Mouse (Mus musculus): Measurements from ENCODE around the gene Blvra. TPM values are rescaled to one million over a fixed set of nuclear protein-coding genes. Genes with fewer than 3 reads are reported as not detected.
"Not testable (repeated sequence)": the region's sequence is repeated elsewhere in the genome, so short reads cannot be mapped to it uniquely, and the experiment has no call there.

The Blvra gene
- polyA plus RNA-seq, 1 experiment from 2014 or later: 32.2 TPM

DNA sequence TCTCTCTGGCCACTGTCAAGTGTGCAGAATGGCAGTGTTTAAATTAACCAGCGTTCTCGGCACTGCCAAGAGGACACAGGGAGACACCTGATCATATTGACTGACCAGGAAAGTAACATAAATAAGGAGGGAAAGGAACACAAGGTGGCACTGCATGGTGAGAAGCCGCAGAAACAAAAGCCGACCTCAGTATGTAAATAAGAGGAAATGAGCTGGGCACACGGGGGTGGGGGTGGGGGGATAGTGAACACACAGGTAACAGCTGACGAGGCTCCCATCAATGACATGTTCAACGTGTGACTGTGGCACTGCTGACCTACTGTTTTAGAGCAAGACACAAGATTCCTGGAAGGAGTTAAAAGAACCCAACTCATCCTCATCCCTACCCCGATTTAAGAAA is 60.9 kb downstream of the Blvra start:
- peaks cover 19% of the 10 kb centered on the region for H3K4me1 ChIP-seq (ENCODE audit: control insufficient read depth, insufficient read depth, low read length)
- H3K4me2 ChIP-seq (ENCODE audit: low read length): peak overlapping the region; percentile 68; the same call in 1 of the 2 replicates
- no peak overlapping the region for H3K27ac ChIP-seq (ENCODE audit: low read depth, low read length)
- H3K36me3 ChIP-seq (ENCODE audit: control insufficient read depth, insufficient read depth, low read length): peaks cover 5% of the 10 kb centered on the region
- no peak for DNase-seq (ENCODE audit: low spot score)
- H3K9ac ChIP-seq (ENCODE audit: low read length): no peak overlapping the region
- no peak for ATAC-seq
- no peak overlapping the region for H3K4me3 ChIP-seq (ENCODE audit: low read depth, low read length)
- no peaks in the 10 kb centered on the region for H3K27me3 ChIP-seq (replicated peaks; ENCODE audit: control insufficient read depth, insufficient read depth, low read length)
- H3K9me3 ChIP-seq (replicated peaks; ENCODE audit: control insufficient read depth, low read length): no peaks in the 10 kb centered on the region
- WGBS: 76% methylated on average over 8 of the region's 8 CpGs

DNA sequence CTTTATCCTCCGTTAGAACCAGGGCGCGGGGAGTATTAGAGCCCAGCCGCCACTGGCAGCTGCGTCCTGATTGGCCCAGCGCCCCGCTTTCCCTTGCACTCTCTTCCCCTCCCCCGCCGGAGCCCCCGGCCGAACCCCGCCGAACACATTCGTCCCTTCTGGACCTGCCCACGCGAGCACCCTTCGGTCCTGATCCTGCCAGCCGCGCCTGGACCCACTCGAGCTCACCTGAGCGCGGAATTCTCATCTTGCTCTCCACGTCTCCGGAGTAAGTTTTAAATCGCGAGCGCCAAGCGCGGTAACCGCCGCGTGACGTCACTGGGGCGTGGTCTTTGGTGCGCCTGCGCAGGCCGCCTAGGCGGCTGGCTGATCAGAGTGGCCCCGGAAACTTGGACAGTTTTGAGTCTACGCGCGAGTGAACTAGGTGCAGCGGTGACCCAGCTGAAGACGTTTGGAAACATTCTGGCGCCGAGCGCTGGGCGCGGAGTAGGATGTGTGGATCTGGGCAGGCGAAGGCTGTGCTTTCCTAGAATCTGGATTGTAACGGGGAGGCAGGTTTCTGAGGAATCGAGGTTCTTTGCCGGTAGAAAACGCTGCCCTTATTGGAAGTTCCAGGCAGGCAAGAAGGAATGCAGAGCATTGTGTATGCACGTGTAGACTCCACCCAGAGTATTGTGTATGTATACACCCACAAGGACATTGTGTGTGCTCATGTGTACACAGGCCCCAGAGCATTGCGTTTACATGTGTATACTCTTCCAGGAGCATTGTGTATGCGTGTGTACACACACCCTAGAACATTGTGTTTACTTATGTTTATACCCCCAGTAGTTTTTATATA is 63.4 kb downstream of the Blvra start, which contains the start of gene Ncaph:
Gene Ncaph, minus strand, starts transcription at position 334 of the 841 bp plus-strand sequence.
- H3K4me2 ChIP-seq (ENCODE audit: low read length): peak within 1 kb of the TSS; percentile 68
- peaks cover 29% of the 10 kb centered on the region for H3K4me1 ChIP-seq (ENCODE audit: control insufficient read depth, insufficient read depth, low read length)
- H3K27me3 ChIP-seq (replicated peaks; ENCODE audit: control insufficient read depth, insufficient read depth, low read length): no peaks in the 10 kb centered on the region
- 1% methylated on average over 57 of the region's 57 CpGs for WGBS
- no peaks in the 10 kb centered on the region for H3K36me3 ChIP-seq (ENCODE audit: control insufficient read depth, insufficient read depth, low read length)
- peak within 1 kb of the TSS; percentile 47 for H3K4me3 ChIP-seq (ENCODE audit: low read depth, low read length)
- peak within 1 kb of the TSS; percentile 85 for H3K27ac ChIP-seq (ENCODE audit: low read depth, low read length)
- H3K9me3 ChIP-seq (replicated peaks; ENCODE audit: control insufficient read depth, low read length): no peaks in the 10 kb centered on the region
- DNase-seq (ENCODE audit: low spot score): peak; percentile 95
- peak; percentile 91 for ATAC-seq
- H3K9ac ChIP-seq (ENCODE audit: low read length): peak within 1 kb of the TSS; percentile 76

DNA sequence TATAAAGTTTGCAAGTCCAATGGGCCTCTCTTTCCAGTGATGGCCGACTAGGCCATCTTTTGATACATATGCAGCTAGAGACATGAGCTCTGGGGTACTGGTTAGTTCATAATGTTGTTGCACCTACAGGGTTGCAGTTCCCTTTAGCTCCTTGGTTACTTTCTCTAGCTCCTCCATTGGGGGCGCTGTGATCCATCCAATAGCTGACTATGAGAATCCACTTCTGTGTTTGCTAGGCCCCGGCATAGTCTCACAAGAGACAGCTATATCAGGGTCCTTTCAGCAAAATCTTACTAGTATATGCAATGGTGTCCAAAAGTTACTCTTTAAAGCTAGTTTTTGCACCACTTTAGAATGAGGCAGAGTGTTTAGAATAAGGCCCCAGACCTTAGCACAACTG is 64.8 kb downstream of the Blvra start:
- not testable (repeated sequence) for H3K27ac ChIP-seq (ENCODE audit: low read depth, low read length); H3K9ac ChIP-seq (ENCODE audit: low read length); ATAC-seq; H3K27me3 ChIP-seq (replicated peaks; ENCODE audit: control insufficient read depth, insufficient read depth, low read length); H3K4me2 ChIP-seq (ENCODE audit: low read length); DNase-seq (ENCODE audit: low spot score); H3K9me3 ChIP-seq (replicated peaks; ENCODE audit: control insufficient read depth, low read length); H3K4me3 ChIP-seq (ENCODE audit: low read depth, low read length); H3K36me3 ChIP-seq (ENCODE audit: control insufficient read depth, insufficient read depth, low read length)
- peaks cover 29% of the 10 kb centered on the region for H3K4me1 ChIP-seq (ENCODE audit: control insufficient read depth, insufficient read depth, low read length)
- 43% methylated on average over 2 of the region's 3 CpGs for WGBS

GRCm38 (mm10) chr2:127136979-127137378 is 66.5 kb downstream of the Blvra start:
- Histone ChIP-seq H3K27ac (ENCODE audit: low read depth, low read length) (peak overlapping the region; percentile 40; the same call in 1 of the 2 replicates), H3K27me3 (replicated peaks; ENCODE audit: control insufficient read depth, insufficient read depth, low read length) (no peaks in the 10 kb centered on the region), H3K4me1 (ENCODE audit: control insufficient read depth, insufficient read depth, low read length) (peaks cover 29% of the 10 kb centered on the region), H3K9me3 (replicated peaks; ENCODE audit: control insufficient read depth, low read length) (no peaks in the 10 kb centered on the region), H3K4me2 (ENCODE audit: low read length) (peak overlapping the region; percentile 26; the same call in 1 of the 2 replicates), H3K4me3 (ENCODE audit: low read depth, low read length) (no peak overlapping the region), H3K9ac (ENCODE audit: low read length) (0 out of 2 replicates have a peak overlapping the region, but pooled peaks have one; percentile 1), H3K36me3 (ENCODE audit: control insufficient read depth, insufficient read depth, low read length) (0 out of 2 replicates have a peak, but pooled peaks cover 10% of the 10 kb centered on the region)
- WGBS: under 1% methylated on average over 5 of the region's 5 CpGs
- ATAC-seq (peak; percentile 65), DNase-seq (ENCODE audit: low spot score) (peak; percentile 91)

DNA sequence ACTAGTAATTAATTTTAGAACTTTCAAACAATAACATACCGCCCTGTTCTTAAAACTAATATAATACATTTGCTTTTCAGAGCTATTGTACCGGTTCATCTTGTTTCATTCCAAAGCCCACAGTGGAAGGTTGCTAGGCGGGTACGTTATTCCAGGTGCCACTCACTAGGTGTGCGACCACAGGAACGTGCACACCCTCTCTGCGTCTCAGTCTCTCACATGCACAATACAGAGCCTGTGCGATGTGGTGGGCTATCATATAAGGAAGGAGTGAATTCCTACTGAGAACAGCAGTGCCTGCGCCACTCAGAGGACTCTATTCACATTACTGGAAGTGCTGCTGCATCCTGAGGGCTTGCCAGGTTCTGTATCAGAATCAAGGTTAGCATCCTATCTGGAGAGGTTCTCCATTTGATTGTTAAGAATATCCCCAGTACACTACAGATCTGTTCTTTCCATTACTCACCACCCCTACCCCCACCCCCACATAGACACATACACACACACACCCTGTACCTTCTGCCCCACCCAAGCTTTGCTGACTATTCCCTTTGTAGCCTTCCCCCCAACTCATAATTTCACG is 67.5 kb downstream of the Blvra start:
- WGBS: 71% methylated on average over 10 of the region's 10 CpGs
- Histone ChIP-seq H3K9ac (ENCODE audit: low read length) (no peak overlapping the region), H3K4me3 (ENCODE audit: low read depth, low read length) (no peak overlapping the region), H3K36me3 (ENCODE audit: control insufficient read depth, insufficient read depth, low read length) (0 out of 2 replicates have a peak, but pooled peaks cover 10% of the 10 kb centered on the region), H3K9me3 (replicated peaks; ENCODE audit: control insufficient read depth, low read length) (no peaks in the 10 kb centered on the region), H3K4me1 (ENCODE audit: control insufficient read depth, insufficient read depth, low read length) (peaks cover 25% of the 10 kb centered on the region), H3K27me3 (replicated peaks; ENCODE audit: control insufficient read depth, insufficient read depth, low read length) (no peaks in the 10 kb centered on the region), H3K27ac (ENCODE audit: low read depth, low read length) (no peak overlapping the region; the same call in 1 of the 2 replicates), H3K4me2 (ENCODE audit: low read length) (no peak overlapping the region)
- DNase-seq (ENCODE audit: low spot score): no peak
- no peak for ATAC-seq

- Histone ChIP-seq H3K4me1 (ENCODE audit: control insufficient read depth, insufficient read depth, low read length) (peaks cover 24% of the 10 kb centered on the region), H3K27ac (ENCODE audit: low read depth, low read length) (no peak overlapping the region), H3K4me3 (ENCODE audit: low read depth, low read length) (no peak overlapping the region), H3K9me3 (replicated peaks; ENCODE audit: control insufficient read depth, low read length) (no peaks in the 10 kb centered on the region), H3K27me3 (replicated peaks; ENCODE audit: control insufficient read depth, insufficient read depth, low read length) (no peaks in the 10 kb centered on the region), H3K4me2 (ENCODE audit: low read length) (no peak overlapping the region), H3K36me3 (ENCODE audit: control insufficient read depth, insufficient read depth, low read length) (0 out of 2 replicates have a peak, but pooled peaks cover 10% of the 10 kb centered on the region), H3K9ac (ENCODE audit: low read length) (no peak overlapping the region)
- ATAC-seq (no peak), DNase-seq (ENCODE audit: low spot score) (no peak)
- WGBS: 89% methylated on average over 4 of the region's 4 CpGs
Measured at GRCm38 (mm10) chr2:127138449-127138848, 68.0 kb downstream of the Blvra start.

GRCm38 (mm10) chr2:127139094-127139493 is 68.6 kb downstream of the Blvra start:
- Histone ChIP-seq H3K4me1 (ENCODE audit: control insufficient read depth, insufficient read depth, low read length) (peaks cover 28% of the 10 kb centered on the region), H3K4me3 (ENCODE audit: low read depth, low read length) (no peak overlapping the region), H3K9ac (ENCODE audit: low read length) (no peak overlapping the region), H3K9me3 (replicated peaks; ENCODE audit: control insufficient read depth, low read length) (no peaks in the 10 kb centered on the region), H3K36me3 (ENCODE audit: control insufficient read depth, insufficient read depth, low read length) (0 out of 2 replicates have a peak, but pooled peaks cover 10% of the 10 kb centered on the region), H3K27ac (ENCODE audit: low read depth, low read length) (no peak overlapping the region), H3K4me2 (ENCODE audit: low read length) (no peak overlapping the region), H3K27me3 (replicated peaks; ENCODE audit: control insufficient read depth, insufficient read depth, low read length) (no peaks in the 10 kb centered on the region)
- ATAC-seq: no peak
- WGBS: 91% methylated on average over 8 of the region's 8 CpGs
- DNase-seq (ENCODE audit: low spot score): no peak

GRCm38 (mm10) chr2:127139605-127140004 is 69.1 kb downstream of the Blvra start:
- WGBS: 100% methylated on average over 1 of the region's 1 CpGs
- no peak overlapping the region for H3K27ac ChIP-seq (ENCODE audit: low read depth, low read length)
- no peak overlapping the region for H3K4me3 ChIP-seq (ENCODE audit: low read depth, low read length)
- no peak for DNase-seq (ENCODE audit: low spot score)
- no peak overlapping the region for H3K4me2 ChIP-seq (ENCODE audit: low read length)
- no peaks in the 10 kb centered on the region for H3K27me3 ChIP-seq (replicated peaks; ENCODE audit: control insufficient read depth, insufficient read depth, low read length)
- no peaks in the 10 kb centered on the region for H3K9me3 ChIP-seq (replicated peaks; ENCODE audit: control insufficient read depth, low read length)
- no peak overlapping the region for H3K9ac ChIP-seq (ENCODE audit: low read length)
- peaks cover 23% of the 10 kb centered on the region for H3K4me1 ChIP-seq (ENCODE audit: control insufficient read depth, insufficient read depth, low read length)
- 0 out of 2 replicates have a peak, but pooled peaks cover 10% of the 10 kb centered on the region for H3K36me3 ChIP-seq (ENCODE audit: control insufficient read depth, insufficient read depth, low read length)
- no peak for ATAC-seq

Measured in forebrain, embryonic 14.5 days (tissue).